Mouse (Mus musculus) olfactory bulb, adult 2 months (tissue): ENCODE data around the gene Gm10563.

ENCODE experiments used
- CTCF ChIP-seq: fragments of 200-500 bp; IDR thresholded peaks from 2 replicates; pipeline ENCODE4 v1.5.1; 2012; ENCODE audit warnings: low read depth, mild to moderate bottlenecking, low read length, moderate library complexity; ENCODE audit not compliant: insufficient read depth
- POLR2A ChIP-seq: fragments of 200-500 bp; IDR thresholded peaks from 2 replicates; pipeline ENCODE4 v1.6.1; 2012; ENCODE audit warnings: mild to moderate bottlenecking, low read depth, low read length, moderate library complexity; ENCODE audit not compliant: insufficient read depth

DNA sequence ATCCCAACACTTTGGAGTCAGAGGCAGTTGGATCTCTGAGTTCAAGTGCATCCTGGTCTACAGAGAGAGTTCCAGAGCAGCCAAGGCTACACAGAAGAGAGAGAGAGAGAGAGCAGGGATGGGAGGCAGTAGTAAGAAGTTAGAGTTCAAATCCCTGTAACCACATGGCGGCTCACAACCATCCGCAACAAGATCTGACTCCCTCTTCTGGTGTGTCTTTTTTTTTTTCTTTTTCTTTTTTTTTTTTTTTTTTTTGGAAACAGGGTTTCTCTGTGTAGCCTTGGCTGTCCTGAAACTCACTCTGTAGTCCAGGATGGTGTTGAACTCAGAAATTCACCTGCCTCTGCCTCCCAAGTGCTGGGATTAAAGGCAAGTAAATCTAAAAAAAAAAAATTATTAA is 26.9 kb upstream of the Gm10563 start:
- TF ChIP-seq POLR2A (no peak), CTCF (no peak)
